Mouse (Mus musculus) heart, adult 2 months (tissue): ENCODE results near the gene Rpl19.

Experiments
- CTCF ChIP-seq: fragments of 200-600 bp; IDR thresholded peaks from 2 replicates; pipeline ENCODE4 v1.8.1; 2022; ENCODE audit warnings: antibody characterized with exemption, mild to moderate bottlenecking, moderate library complexity
- EP300 ChIP-seq: fragments of 200-500 bp; IDR thresholded peaks from 2 replicates; pipeline ENCODE4 v1.6.1; 2011; ENCODE audit warnings: low read depth, low read length, control low read depth; ENCODE audit not compliant: insufficient read depth
- POLR2A ChIP-seq: fragments of 200-500 bp; IDR thresholded peaks from 2 replicates; pipeline ENCODE4 v1.6.1; 2011; ENCODE audit warnings: mild to moderate bottlenecking, low read depth, low read length, control low read depth; ENCODE audit not compliant: insufficient read depth

DNA sequence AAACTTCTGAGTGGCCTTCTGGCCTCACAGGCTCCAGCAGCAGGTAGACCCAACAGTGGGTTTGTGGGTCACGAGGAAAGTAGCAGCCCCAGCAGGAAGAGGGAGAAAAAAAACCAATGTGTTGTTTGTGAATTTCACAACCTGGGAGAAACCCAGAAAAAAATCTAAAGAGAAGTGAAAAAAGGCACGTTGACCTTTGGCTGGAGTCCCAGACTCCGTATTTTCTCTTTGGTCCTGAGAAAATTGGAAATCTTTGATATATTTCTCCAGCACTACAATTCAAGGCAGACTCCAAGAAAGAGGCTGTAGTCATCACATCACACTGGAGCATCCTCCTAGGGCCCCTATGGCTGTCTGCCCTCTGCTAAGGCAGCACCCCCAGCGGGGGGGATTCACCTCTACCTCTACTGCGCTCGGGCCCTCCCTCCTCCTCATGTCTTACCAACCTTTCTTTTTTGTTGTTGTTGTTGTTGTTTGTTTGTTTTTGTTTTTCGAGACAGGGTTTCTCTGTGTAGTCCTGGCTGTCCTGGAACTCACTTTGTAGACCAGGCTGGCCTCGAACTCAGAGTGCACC lies 29.0 kb upstream of the Rpl19 start:
- TF ChIP-seq POLR2A = no peak
- TF ChIP-seq EP300 = no peak
- TF ChIP-seq CTCF = no peak
